Mouse (Mus musculus) kidney, embryonic 16.5 days (tissue): Measurements from ENCODE around the gene Gpc4. TPM values are rescaled to one million over a fixed set of nuclear protein-coding genes. Genes with fewer than 3 reads are reported as not detected.

Experiments used
- ATAC-seq: fragments of 200-750 bp; cut with Nextera tagmentation; 2 replicates; pipeline ENCODE4 v1.8.0; 2017; ENCODE audit warnings: moderate TSS enrichment; ENCODE audit not compliant: low FRiP score, low TSS enrichment
- H3K27ac ChIP-seq: fragments of 300-500 bp; sonication (generic); 2 replicates; pipeline ENCODE4 v1.5.1; 2014; ENCODE audit warnings: low read length
- H3K27me3 ChIP-seq: fragments of 300-500 bp; sonication (generic); 2 replicates; pipeline ENCODE4 v1.6.1; 2014; ENCODE audit warnings: low read length, control low read depth, mixed read lengths; ENCODE audit not compliant: insufficient read depth
- H3K36me3 ChIP-seq: fragments of 300-500 bp; sonication (generic); 2 replicates; pipeline ENCODE4 v1.6.1; 2014; ENCODE audit warnings: low read length, control low read depth, mixed read lengths; ENCODE audit not compliant: insufficient read depth
- H3K4me1 ChIP-seq: fragments of 300-500 bp; sonication (generic); 2 replicates; pipeline ENCODE4 v1.6.1; 2014; ENCODE audit warnings: low read length, control low read depth, mixed read lengths; ENCODE audit not compliant: insufficient read depth
- H3K4me2 ChIP-seq: fragments of 300-500 bp; sonication (generic); replicated peaks from 2 replicates; pipeline ENCODE4 v1.6.1; 2014; ENCODE audit warnings: low read depth, low read length
- H3K4me3 ChIP-seq: fragments of 300-500 bp; sonication (generic); 2 replicates; pipeline ENCODE4 v1.5.1; 2014; ENCODE audit warnings: mild to moderate bottlenecking, low read length
- H3K9ac ChIP-seq: fragments of 300-500 bp; sonication (generic); replicated peaks from 2 replicates; pipeline ENCODE4 v1.6.1; 2014; ENCODE audit warnings: low read length
- H3K9me3 ChIP-seq: fragments of 300-500 bp; sonication (generic); 2 replicates; pipeline ENCODE4 v1.6.1; 2016; ENCODE audit warnings: low read length, control low read depth
- WGBS: fragments of 180-500 bp; shearing (Covaris S2); extraction: QIAGEN DNeasy Blood & Tissue Kit; methylation state at CpG from one replicate; pipeline ENCODE4 v1.1.7; 2014; 5-methylcytosine and 5-hydroxymethylcytosine counted together
- polyA plus RNA-seq: library from polyadenylated mRNA; unstranded; fragments of >200 nt; fragmentation: Nextera tagmentation; extraction: Ambion mirVana; gene quantifications from 2 replicates; pipeline ENCODE4 v1.2.1, GENCODE M21; 2015

Gpc4 gene
- polyA plus RNA-seq, 1 experiment from 2014 or later: 107 TPM

DNA sequence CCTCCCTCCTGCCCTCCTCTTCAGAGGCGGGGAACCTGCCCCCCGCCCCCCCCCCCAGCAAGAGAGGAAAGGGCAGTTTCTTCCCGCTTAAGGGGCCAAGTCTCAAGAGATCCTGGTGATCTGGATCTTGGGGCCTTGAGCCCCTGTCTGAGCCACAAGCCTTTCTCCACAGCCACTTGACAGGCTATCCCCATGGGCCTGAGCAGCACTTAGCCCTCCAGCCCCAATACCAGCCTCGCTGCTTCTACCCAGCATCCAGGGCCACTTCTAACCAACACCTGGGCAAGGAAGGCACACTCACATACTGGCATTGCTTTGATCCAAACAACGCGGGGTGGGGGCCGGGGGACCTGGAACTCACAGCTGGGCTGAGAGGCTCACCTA, 495 bp upstream of the Gpc4 start:
- Histone ChIP-seq H3K9me3 (no peaks in the 10 kb centered on the region), H3K27ac (no peak overlapping the region), H3K4me2 (peak overlapping the region; percentile 61), H3K9ac (0 out of 2 replicates have a peak overlapping the region, but pooled peaks have one; percentile 11), H3K4me1 (0 out of 2 replicates have a peak, but pooled peaks cover 4% of the 10 kb centered on the region), H3K36me3 (no peaks in the 10 kb centered on the region), H3K4me3 (peak overlapping the region; percentile 59), H3K27me3 (peaks cover 8% of the 10 kb centered on the region; the same call in 1 of the 2 replicates)
- 48% methylated on average over 5 of the region's 7 CpGs for WGBS
- peak; percentile 79 for ATAC-seq

DNA sequence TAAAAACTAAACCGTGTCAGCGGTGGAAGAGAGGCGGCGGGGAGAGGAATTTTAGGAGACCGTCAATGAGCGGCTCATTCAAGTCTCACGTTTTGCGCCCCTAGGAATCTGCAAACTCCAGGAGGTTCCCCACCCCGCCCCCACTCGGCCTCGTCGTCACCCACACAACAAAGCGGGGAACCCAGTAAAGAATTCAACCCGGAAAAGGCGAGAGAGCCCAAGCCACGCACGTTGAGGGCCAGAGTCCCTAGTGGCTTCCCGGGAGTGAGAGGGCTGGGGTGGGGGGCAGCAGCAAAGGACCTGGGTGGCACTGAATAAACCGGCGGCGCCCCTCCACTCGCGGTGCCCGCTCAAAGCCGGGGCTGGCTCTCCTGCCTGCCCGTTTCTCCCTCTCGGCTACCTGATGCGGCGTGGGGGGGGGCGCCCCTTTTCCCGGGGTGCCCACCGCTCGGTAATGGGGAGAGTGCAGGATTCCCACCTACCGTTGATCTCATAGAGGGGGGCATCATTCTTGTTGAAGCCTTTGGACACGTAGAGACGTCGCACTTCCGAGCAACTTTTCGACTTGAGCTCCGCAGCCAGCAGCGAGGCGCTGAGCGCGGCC, 816 bp downstream of the Gpc4 start:
- Histone ChIP-seq H3K4me3 (peak overlapping the region; percentile 59), H3K27me3 (peaks cover 8% of the 10 kb centered on the region; the same call in 1 of the 2 replicates), H3K4me2 (peak overlapping the region; percentile 61), H3K9ac (peak overlapping the region; percentile 75), H3K9me3 (no peaks in the 10 kb centered on the region), H3K27ac (peak overlapping the region; percentile 81; the same call in 1 of the 2 replicates), H3K36me3 (no peaks in the 10 kb centered on the region), H3K4me1 (0 out of 2 replicates have a peak, but pooled peaks cover 4% of the 10 kb centered on the region)
- WGBS: 22% methylated on average over 42 of the region's 44 CpGs
- no peak for ATAC-seq

DNA sequence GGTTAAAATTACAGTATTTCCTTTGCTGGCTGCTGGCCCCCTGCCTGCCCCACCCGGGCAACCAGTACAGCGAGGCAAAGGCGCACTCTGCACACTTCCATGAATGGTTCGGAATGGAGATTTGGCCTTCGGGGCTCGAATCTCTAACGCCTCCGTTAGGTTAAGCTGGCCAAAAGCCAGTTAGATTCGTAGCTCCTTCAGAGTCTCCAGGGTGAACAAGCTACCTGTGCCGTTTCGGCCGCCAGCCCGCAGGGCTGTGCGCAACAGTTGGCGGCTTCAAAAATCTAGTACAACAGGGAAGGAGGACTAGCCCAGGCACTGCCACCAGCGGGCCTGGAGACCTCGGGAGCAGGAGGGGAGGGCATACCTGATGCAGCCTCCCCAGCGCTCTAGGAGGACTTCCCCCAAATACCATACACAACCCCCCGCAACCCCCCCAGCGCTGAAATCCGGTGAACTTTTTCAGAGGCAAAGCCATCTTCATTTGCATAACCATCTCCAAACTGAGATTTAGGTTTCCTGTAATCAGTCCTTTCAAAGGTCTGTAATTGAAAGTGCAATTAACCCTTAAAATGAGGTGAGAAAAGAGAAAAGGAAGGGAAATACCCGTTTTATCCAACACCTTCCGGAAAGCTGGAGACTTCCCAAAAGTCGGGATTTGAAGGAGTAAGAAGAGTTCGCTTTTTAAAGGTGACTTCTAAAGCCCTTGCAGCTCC, 1.5 kb downstream of the Gpc4 start:
- Histone ChIP-seq H3K27me3 (peaks cover 8% of the 10 kb centered on the region; the same call in 1 of the 2 replicates), H3K4me2 (peak overlapping the region; percentile 61), H3K9ac (peak overlapping the region; percentile 75), H3K4me3 (peak overlapping the region; percentile 59), H3K27ac (no peak overlapping the region), H3K9me3 (no peaks in the 10 kb centered on the region), H3K36me3 (no peaks in the 10 kb centered on the region), H3K4me1 (0 out of 2 replicates have a peak, but pooled peaks cover 4% of the 10 kb centered on the region)
- no peak for ATAC-seq
- 27% methylated on average over 25 of the region's 25 CpGs for WGBS

DNA sequence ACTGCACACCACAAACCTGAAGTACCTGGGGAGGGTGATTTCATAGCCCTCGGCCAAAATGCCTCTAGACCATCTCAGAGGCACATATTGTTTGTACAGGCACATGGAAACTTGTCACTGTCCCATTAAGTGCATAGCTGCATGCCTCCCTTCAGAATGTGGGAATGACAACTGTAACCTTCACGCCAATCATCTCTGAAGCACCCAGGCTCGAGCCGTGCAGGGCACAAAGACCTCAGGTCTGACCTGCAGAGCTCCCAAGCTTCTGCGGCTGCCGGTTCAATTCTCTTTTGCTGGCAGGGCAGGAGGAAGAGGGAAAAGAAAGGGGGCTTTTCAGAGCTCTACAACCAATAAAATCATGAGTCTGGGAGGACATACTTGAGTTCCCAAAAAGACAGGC, 2.3 kb downstream of the Gpc4 start:
- WGBS: 52% methylated on average over 6 of the region's 6 CpGs
- H3K36me3 ChIP-seq: no peaks in the 10 kb centered on the region
- H3K4me1 ChIP-seq: 0 out of 2 replicates have a peak, but pooled peaks cover 4% of the 10 kb centered on the region
- no peak for ATAC-seq
- H3K9me3 ChIP-seq: no peaks in the 10 kb centered on the region
- H3K9ac ChIP-seq: peak overlapping the region; percentile 44; the same call in 1 of the 2 replicates
- H3K27me3 ChIP-seq: peaks cover 8% of the 10 kb centered on the region; the same call in 1 of the 2 replicates
- peak overlapping the region; percentile 61 for H3K4me2 ChIP-seq
- H3K27ac ChIP-seq: no peak overlapping the region
- H3K4me3 ChIP-seq: peak overlapping the region; percentile 59

DNA sequence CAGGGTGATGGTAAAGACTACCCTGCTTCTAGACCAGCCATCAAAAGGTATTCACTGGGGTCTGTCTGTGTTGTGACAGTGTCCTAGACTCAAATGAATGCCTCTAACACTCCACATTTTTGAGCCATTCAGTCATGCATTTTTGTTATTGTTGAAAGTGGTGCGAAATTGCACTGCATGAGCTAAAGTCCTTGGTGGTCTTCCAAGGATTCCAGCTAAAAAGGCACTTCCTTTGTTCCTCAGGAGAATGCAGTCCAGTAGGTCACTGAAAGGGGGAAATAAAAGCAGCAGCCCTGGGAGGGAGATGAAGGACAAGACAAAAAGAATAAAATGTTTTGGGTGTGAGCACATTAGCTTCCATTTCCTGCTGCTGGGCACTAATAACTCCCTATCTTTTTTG, 2.8 kb downstream of the Gpc4 start:
- no peak overlapping the region for H3K9ac ChIP-seq
- WGBS: 79% methylated on average over 1 of the region's 1 CpGs

DNA sequence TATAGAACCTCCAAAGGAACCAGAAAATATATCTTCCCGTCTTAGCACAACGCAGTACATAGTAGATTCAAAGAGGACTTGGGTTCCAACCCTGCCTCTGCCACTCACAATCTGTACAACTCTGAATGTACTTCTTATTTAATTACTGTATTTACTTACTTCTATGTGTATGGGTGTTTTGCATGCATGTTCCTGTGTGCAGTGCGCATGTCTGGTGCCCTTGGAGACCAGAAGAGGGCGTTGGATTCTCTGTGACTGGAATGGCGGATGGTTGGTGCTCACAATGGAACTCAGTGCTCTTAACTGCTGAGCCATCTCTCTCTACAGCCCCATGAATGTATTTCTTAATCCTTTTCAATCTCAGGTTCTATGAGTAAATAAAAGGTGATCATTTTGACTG, 5.4 kb downstream of the Gpc4 start:
- WGBS: 83% methylated on average over 5 of the region's 5 CpGs
- Histone ChIP-seq H3K27me3 (peaks cover 13% of the 10 kb centered on the region; the same call in 1 of the 2 replicates), H3K4me2 (no peak overlapping the region), H3K36me3 (no peaks in the 10 kb centered on the region), H3K9me3 (no peaks in the 10 kb centered on the region), H3K4me3 (no peak overlapping the region), H3K27ac (no peak overlapping the region), H3K9ac (no peak overlapping the region), H3K4me1 (0 out of 2 replicates have a peak, but pooled peaks cover 4% of the 10 kb centered on the region)
- ATAC-seq: no peak

More for the DNA sequence above, 2.8 kb downstream of the Gpc4 start:
- Histone ChIP-seq H3K36me3 (no peaks in the 10 kb centered on the region), H3K9me3 (no peaks in the 10 kb centered on the region), H3K4me3 (peak overlapping the region; percentile 59), H3K27me3 (peaks cover 8% of the 10 kb centered on the region; the same call in 1 of the 2 replicates), H3K4me2 (peak overlapping the region; percentile 61), H3K4me1 (0 out of 2 replicates have a peak, but pooled peaks cover 4% of the 10 kb centered on the region), H3K27ac (no peak overlapping the region)
- no peak for ATAC-seq

DNA sequence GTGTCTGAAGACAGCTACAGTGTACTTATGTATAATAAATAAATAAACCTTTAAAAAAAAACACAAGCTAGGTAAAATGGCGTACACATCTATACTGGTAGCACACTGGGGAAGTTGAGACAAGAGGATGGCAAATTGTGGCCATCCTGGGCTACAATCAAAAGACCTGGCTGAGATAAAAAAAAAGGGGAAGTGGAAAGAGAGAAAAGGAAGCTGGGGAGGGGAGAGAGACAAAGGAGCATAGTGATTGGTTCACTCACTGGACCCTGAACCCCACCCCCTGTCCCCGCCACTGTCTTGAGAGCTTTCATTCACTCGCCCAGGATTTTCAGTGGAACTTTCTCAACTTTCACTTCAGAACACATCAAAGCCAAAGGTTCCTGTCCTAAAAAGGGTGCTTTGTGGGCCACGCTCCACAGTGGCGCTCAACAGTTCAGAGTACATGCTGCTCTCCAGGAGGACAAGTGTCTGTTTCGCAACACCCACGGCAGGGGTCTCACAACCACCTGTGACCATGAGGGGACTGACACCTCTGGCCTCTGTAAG, 9.6 kb downstream of the Gpc4 start:
- no peak overlapping the region for H3K27ac ChIP-seq
- WGBS: 84% methylated on average over 7 of the region's 7 CpGs

DNA sequence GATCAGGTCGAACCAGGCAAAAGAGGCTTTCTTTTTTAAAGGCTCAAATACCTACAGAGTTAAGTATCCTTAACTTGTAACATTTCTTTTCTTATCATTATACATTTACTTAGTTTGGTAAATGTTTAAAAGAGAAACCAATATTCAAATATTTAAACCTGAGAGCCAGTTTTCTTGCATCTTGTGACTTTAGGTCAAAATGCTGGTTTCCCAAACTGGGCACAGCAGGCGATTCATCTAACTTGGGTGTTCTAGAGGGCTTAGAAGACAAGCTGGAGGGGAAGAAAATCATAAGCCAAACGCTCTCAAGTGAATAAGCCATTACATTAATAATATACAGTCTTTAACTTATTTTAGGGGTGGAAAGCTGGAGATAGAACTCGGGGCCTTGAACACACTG, 10.2 kb downstream of the Gpc4 start:
- 76% methylated on average over 4 of the region's 4 CpGs for WGBS
- Histone ChIP-seq H3K4me1 (peaks cover 8% of the 10 kb centered on the region; the same call in 1 of the 2 replicates), H3K9ac (no peak overlapping the region), H3K9me3 (no peaks in the 10 kb centered on the region), H3K4me3 (no peak overlapping the region), H3K27me3 (0 out of 2 replicates have a peak, but pooled peaks cover 5% of the 10 kb centered on the region), H3K27ac (peak overlapping the region; percentile 19; the same call in 1 of the 2 replicates), H3K36me3 (no peaks in the 10 kb centered on the region), H3K4me2 (no peak overlapping the region)
- no peak for ATAC-seq

More for the DNA sequence above, 9.6 kb downstream of the Gpc4 start:
- Histone ChIP-seq H3K4me2 (no peak overlapping the region), H3K4me1 (peaks cover 8% of the 10 kb centered on the region; the same call in 1 of the 2 replicates), H3K9ac (no peak overlapping the region), H3K9me3 (no peaks in the 10 kb centered on the region), H3K4me3 (no peak overlapping the region), H3K27me3 (0 out of 2 replicates have a peak, but pooled peaks cover 5% of the 10 kb centered on the region), H3K36me3 (no peaks in the 10 kb centered on the region)
- ATAC-seq: no peak

DNA sequence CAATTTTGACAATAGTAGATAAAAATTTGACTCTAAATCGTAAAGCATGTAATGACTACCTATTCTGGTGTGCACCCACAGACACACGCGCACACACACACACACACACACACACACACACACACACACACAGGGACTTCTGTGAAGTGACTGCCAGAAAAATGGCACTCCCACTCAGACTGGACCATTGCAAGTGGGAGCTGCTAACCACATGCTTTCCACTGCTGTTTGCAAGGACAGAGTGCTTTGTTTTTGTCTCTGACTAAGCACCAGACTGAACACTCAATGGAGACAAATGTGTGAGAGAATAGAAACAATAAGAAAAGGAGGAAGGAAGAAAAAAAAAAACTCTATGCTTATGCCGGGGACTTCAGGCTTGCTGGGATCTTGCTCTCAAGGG, 11.6 kb downstream of the Gpc4 start:
- no peak for ATAC-seq
- Histone ChIP-seq H3K27ac (peak overlapping the region; percentile 24; the same call in 1 of the 2 replicates), H3K4me2 (no peak overlapping the region), H3K4me1 (peaks cover 8% of the 10 kb centered on the region; the same call in 1 of the 2 replicates), H3K9ac (no peak overlapping the region), H3K27me3 (0 out of 2 replicates have a peak, but pooled peaks cover 5% of the 10 kb centered on the region), H3K9me3 (no peaks in the 10 kb centered on the region), H3K36me3 (no peaks in the 10 kb centered on the region), H3K4me3 (no peak overlapping the region)
- WGBS: 67% methylated on average over 4 of the region's 4 CpGs
